Mouse (Mus musculus): ENCODE measurements around the gene Tgfbr2.

Gene Tgfbr2

GRCm38 (mm10) chr9:116174481-116175461 is at the start of gene Tgfbr2:
Gene Tgfbr2, minus strand, starts transcription at chr9:116175360.
- peak; percentile 71 for DNase-seq

GRCm38 (mm10) chr9:116223368-116223767 is 48.2 kb upstream of the Tgfbr2 start:
- no peak for DNase-seq

GRCm38 (mm10) chr9:116222643-116223042 is 47.5 kb upstream of the Tgfbr2 start:
- DNase-seq, result no peak

- DNase-seq, result no peak
Observed at GRCm38 (mm10) chr9:116222000-116222399, 46.8 kb upstream of the Tgfbr2 start.

- DNase-seq, result no peak
Observed at GRCm38 (mm10) chr9:116221565-116221964, 46.4 kb upstream of the Tgfbr2 start.

GRCm38 (mm10) chr9:116220616-116221015 is 45.5 kb upstream of the Tgfbr2 start:
- no peak for DNase-seq

GRCm38 (mm10) chr9:116220159-116220515 is 45.0 kb upstream of the Tgfbr2 start:
- DNase-seq, result no peak

GRCm38 (mm10) chr9:116219234-116220158 is 44.3 kb upstream of the Tgfbr2 start:
- no peak for DNase-seq

- DNase-seq, result peak; percentile 27
Observed at GRCm38 (mm10) chr9:116218780-116219179, 43.6 kb upstream of the Tgfbr2 start.

GRCm38 (mm10) chr9:116217099-116217498 is 41.9 kb upstream of the Tgfbr2 start:
- no peak for DNase-seq

- no peak for DNase-seq
Observed at GRCm38 (mm10) chr9:116216677-116217076, 41.5 kb upstream of the Tgfbr2 start.

- no peak for DNase-seq
Observed at GRCm38 (mm10) chr9:116214296-116214695, 39.1 kb upstream of the Tgfbr2 start.

GRCm38 (mm10) chr9:116212915-116213619 is 37.9 kb upstream of the Tgfbr2 start:
- peak; percentile 76 for DNase-seq

- no peak for DNase-seq
Observed at GRCm38 (mm10) chr9:116212069-116212468, 36.9 kb upstream of the Tgfbr2 start.

GRCm38 (mm10) chr9:116208169-116208904 is 33.2 kb upstream of the Tgfbr2 start:
- DNase-seq, result no peak

GRCm38 (mm10) chr9:116206901-116207300 is 31.7 kb upstream of the Tgfbr2 start:
- DNase-seq, result no peak

- no peak for DNase-seq
Observed at GRCm38 (mm10) chr9:116203675-116204074, 28.5 kb upstream of the Tgfbr2 start.

GRCm38 (mm10) chr9:116199127-116199526 is 24.0 kb upstream of the Tgfbr2 start:
- no peak for DNase-seq

- DNase-seq, result peak; percentile 55
Observed at GRCm38 (mm10) chr9:116198488-116198887, 23.3 kb upstream of the Tgfbr2 start.

- peak; percentile 68 for DNase-seq
Observed at GRCm38 (mm10) chr9:116197491-116198170, 22.5 kb upstream of the Tgfbr2 start.

- DNase-seq, result no peak
Observed at GRCm38 (mm10) chr9:116193889-116194450, 18.8 kb upstream of the Tgfbr2 start.
